Mouse (Mus musculus): ENCODE measurements around the gene Ddit4. TPM values are rescaled to one million over a fixed set of nuclear protein-coding genes. Genes with fewer than 3 reads are reported as not detected.

Ddit4 gene
- polyA plus RNA-seq, 1 experiment: 38.3 TPM

- Histone ChIP-seq H3K4me1 (ENCODE audit: control insufficient read depth, insufficient read depth, low read length) (peaks cover 14% of the 10 kb centered on the region), H3K27ac (ENCODE audit: insufficient read depth, low read length) (no peak overlapping the region), H3K4me3 (ENCODE audit: insufficient read depth, low read length) (no peak overlapping the region)
- TF ChIP-seq CTCF (IDR thresholded peaks at IDR 0.05; ENCODE audit: extremely low read depth, insufficient read depth, low read length): no peak
- no peak for TF ChIP-seq POLR2A (IDR thresholded peaks at IDR 0.05; ENCODE audit: extremely low read depth, insufficient read depth, low read length)
Measured at GRCm38 (mm10) chr10:59982379-59982873, 30.8 kb upstream of the Ddit4 start.

GRCm38 (mm10) chr10:59981792-59982191, 30.2 kb upstream of the Ddit4 start:
- Histone ChIP-seq H3K4me1 (ENCODE audit: control insufficient read depth, insufficient read depth, low read length) (peaks cover 14% of the 10 kb centered on the region), H3K4me3 (ENCODE audit: insufficient read depth, low read length) (no peak overlapping the region), H3K27ac (ENCODE audit: insufficient read depth, low read length) (no peak overlapping the region)
- TF ChIP-seq CTCF (IDR thresholded peaks at IDR 0.05; ENCODE audit: extremely low read depth, insufficient read depth, low read length): no peak
- TF ChIP-seq POLR2A (IDR thresholded peaks at IDR 0.05; ENCODE audit: extremely low read depth, insufficient read depth, low read length): no peak

- TF ChIP-seq CTCF (IDR thresholded peaks at IDR 0.05; ENCODE audit: extremely low read depth, insufficient read depth, low read length): no peak
- no peak for TF ChIP-seq POLR2A (IDR thresholded peaks at IDR 0.05; ENCODE audit: extremely low read depth, insufficient read depth, low read length)
- no peak overlapping the region for H3K27ac ChIP-seq (ENCODE audit: insufficient read depth, low read length)
- H3K4me1 ChIP-seq (ENCODE audit: control insufficient read depth, insufficient read depth, low read length): peaks cover 14% of the 10 kb centered on the region
- H3K4me3 ChIP-seq (ENCODE audit: insufficient read depth, low read length): no peak overlapping the region
Measured at GRCm38 (mm10) chr10:59981336-59981735, 29.7 kb upstream of the Ddit4 start.

- no peak for TF ChIP-seq CTCF (IDR thresholded peaks at IDR 0.05; ENCODE audit: extremely low read depth, insufficient read depth, low read length)
- no peak for TF ChIP-seq POLR2A (IDR thresholded peaks at IDR 0.05; ENCODE audit: extremely low read depth, insufficient read depth, low read length)
- Histone ChIP-seq H3K4me3 (ENCODE audit: insufficient read depth, low read length) (no peak overlapping the region), H3K27ac (ENCODE audit: insufficient read depth, low read length) (peak overlapping the region; percentile 9; the same call in 1 of the 2 replicates), H3K4me1 (ENCODE audit: control insufficient read depth, insufficient read depth, low read length) (peaks cover 14% of the 10 kb centered on the region)
Measured at GRCm38 (mm10) chr10:59980815-59981244, 29.2 kb upstream of the Ddit4 start.

- peak overlapping the region; percentile 69 for H3K27ac ChIP-seq (ENCODE audit: insufficient read depth, low read length)
- no peak for TF ChIP-seq CTCF (IDR thresholded peaks at IDR 0.05; ENCODE audit: extremely low read depth, insufficient read depth, low read length)
- no peak for TF ChIP-seq POLR2A (IDR thresholded peaks at IDR 0.05; ENCODE audit: extremely low read depth, insufficient read depth, low read length)
- peaks cover 15% of the 10 kb centered on the region for H3K4me1 ChIP-seq (ENCODE audit: control insufficient read depth, insufficient read depth, low read length)
- H3K4me3 ChIP-seq (ENCODE audit: insufficient read depth, low read length): no peak overlapping the region
Measured at GRCm38 (mm10) chr10:59978873-59979743, 27.5 kb upstream of the Ddit4 start.

- H3K4me3 ChIP-seq (ENCODE audit: insufficient read depth, low read length): no peak overlapping the region
- H3K4me1 ChIP-seq (ENCODE audit: control insufficient read depth, insufficient read depth, low read length): peaks cover 17% of the 10 kb centered on the region
- H3K27ac ChIP-seq (ENCODE audit: insufficient read depth, low read length): peak overlapping the region; percentile 69
- TF ChIP-seq CTCF (IDR thresholded peaks at IDR 0.05; ENCODE audit: extremely low read depth, insufficient read depth, low read length) (no peak), POLR2A (IDR thresholded peaks at IDR 0.05; ENCODE audit: extremely low read depth, insufficient read depth, low read length) (no peak)
Measured at GRCm38 (mm10) chr10:59978401-59978800, 26.8 kb upstream of the Ddit4 start.

GRCm38 (mm10) chr10:59977715-59978343, 26.2 kb upstream of the Ddit4 start:
- TF ChIP-seq CTCF (IDR thresholded peaks at IDR 0.05; ENCODE audit: extremely low read depth, insufficient read depth, low read length) (no peak), POLR2A (IDR thresholded peaks at IDR 0.05; ENCODE audit: extremely low read depth, insufficient read depth, low read length) (no peak)
- Histone ChIP-seq H3K4me3 (ENCODE audit: insufficient read depth, low read length) (no peak overlapping the region), H3K27ac (ENCODE audit: insufficient read depth, low read length) (peak overlapping the region; percentile 69), H3K4me1 (ENCODE audit: control insufficient read depth, insufficient read depth, low read length) (peaks cover 17% of the 10 kb centered on the region)

- Histone ChIP-seq H3K27ac (ENCODE audit: insufficient read depth, low read length) (no peak overlapping the region), H3K4me3 (ENCODE audit: insufficient read depth, low read length) (no peak overlapping the region), H3K4me1 (ENCODE audit: control insufficient read depth, insufficient read depth, low read length) (peaks cover 17% of the 10 kb centered on the region)
- TF ChIP-seq CTCF (IDR thresholded peaks at IDR 0.05; ENCODE audit: extremely low read depth, insufficient read depth, low read length): no peak
- TF ChIP-seq POLR2A (IDR thresholded peaks at IDR 0.05; ENCODE audit: extremely low read depth, insufficient read depth, low read length): no peak
Measured at GRCm38 (mm10) chr10:59977141-59977540, 25.5 kb upstream of the Ddit4 start.

- Histone ChIP-seq H3K4me3 (ENCODE audit: insufficient read depth, low read length) (no peak overlapping the region), H3K27ac (ENCODE audit: insufficient read depth, low read length) (peak overlapping the region; percentile 64), H3K4me1 (ENCODE audit: control insufficient read depth, insufficient read depth, low read length) (peaks cover 22% of the 10 kb centered on the region)
- no peak for TF ChIP-seq CTCF (IDR thresholded peaks at IDR 0.05; ENCODE audit: extremely low read depth, insufficient read depth, low read length)
- TF ChIP-seq POLR2A (IDR thresholded peaks at IDR 0.05; ENCODE audit: extremely low read depth, insufficient read depth, low read length): no peak
Measured at GRCm38 (mm10) chr10:59974786-59975185, 23.2 kb upstream of the Ddit4 start.
